Mouse (Mus musculus) fat pad, adult 2 months (tissue): ENCODE data around the gene Il12b.
"Not testable (repeated sequence)": the region's sequence is repeated elsewhere in the genome, so short reads cannot be mapped to it uniquely, and the experiment has no call there.

Source experiments
- DNase-seq: peaks from one replicate; pipeline ENCODE4 v3.0.0-alpha.2; 2011; ENCODE audit warnings: low read depth, low spot score; ENCODE audit errors: extremely low read depth

Il12b gene

GRCm38 (mm10) chr11:44410413-44410812 lies 10.6 kb downstream of the Il12b start:
- DNase-seq, result no peak

GRCm38 (mm10) chr11:44412276-44412675 lies 12.4 kb downstream of the Il12b start:
- DNase-seq, result no peak

- DNase-seq, result no peak
Observed at GRCm38 (mm10) chr11:44413371-44413770, 13.5 kb downstream of the Il12b start.

- DNase-seq, result no peak
Observed at GRCm38 (mm10) chr11:44414605-44415004, 14.7 kb downstream of the Il12b start.

GRCm38 (mm10) chr11:44417403-44417802 lies 17.5 kb downstream of the Il12b start:
- DNase-seq, result no peak

- DNase-seq, result no peak
Observed at GRCm38 (mm10) chr11:44422337-44423111, 22.7 kb downstream of the Il12b start.

- no peak for DNase-seq
Observed at GRCm38 (mm10) chr11:44423261-44423660, 23.4 kb downstream of the Il12b start.

GRCm38 (mm10) chr11:44423955-44424354 lies 24.1 kb downstream of the Il12b start:
- no peak for DNase-seq

- DNase-seq, result no peak
Observed at GRCm38 (mm10) chr11:44425006-44425405, 25.1 kb downstream of the Il12b start.

- no peak for DNase-seq
Observed at GRCm38 (mm10) chr11:44425626-44426025, 25.8 kb downstream of the Il12b start.

GRCm38 (mm10) chr11:44427951-44428350 lies 28.1 kb downstream of the Il12b start:
- DNase-seq, result no peak

- no peak for DNase-seq
Observed at GRCm38 (mm10) chr11:44430036-44430435, 30.2 kb downstream of the Il12b start.

- DNase-seq, result no peak
Observed at GRCm38 (mm10) chr11:44437786-44438185, 37.9 kb downstream of the Il12b start.

- DNase-seq, result no peak
Observed at GRCm38 (mm10) chr11:44451046-44451445, 51.2 kb downstream of the Il12b start.

GRCm38 (mm10) chr11:44452016-44452415 lies 52.2 kb downstream of the Il12b start:
- not testable (repeated sequence) for DNase-seq

- DNase-seq, result no peak
Observed at GRCm38 (mm10) chr11:44453423-44453822, 53.6 kb downstream of the Il12b start.

GRCm38 (mm10) chr11:44461493-44461892 lies 61.6 kb downstream of the Il12b start:
- DNase-seq, result no peak
